Mouse (Mus musculus) cerebellum, adult 2 months (tissue): ENCODE results near the gene Fyb.

ENCODE experiments used
- CTCF ChIP-seq: fragments of 200-500 bp; IDR thresholded peaks from 2 replicates; pipeline ENCODE4 v1.5.1; 2011; ENCODE audit warnings: low read depth, mild to moderate bottlenecking, control low read depth, low read length, moderate library complexity, borderline replicate concordance; ENCODE audit not compliant: insufficient read depth
- POLR2A ChIP-seq: fragments of 200-500 bp; IDR thresholded peaks from 2 replicates; pipeline ENCODE4 v1.6.1; 2011; ENCODE audit warnings: low read length, control low read depth, borderline replicate concordance; ENCODE audit not compliant: insufficient read depth

DNA sequence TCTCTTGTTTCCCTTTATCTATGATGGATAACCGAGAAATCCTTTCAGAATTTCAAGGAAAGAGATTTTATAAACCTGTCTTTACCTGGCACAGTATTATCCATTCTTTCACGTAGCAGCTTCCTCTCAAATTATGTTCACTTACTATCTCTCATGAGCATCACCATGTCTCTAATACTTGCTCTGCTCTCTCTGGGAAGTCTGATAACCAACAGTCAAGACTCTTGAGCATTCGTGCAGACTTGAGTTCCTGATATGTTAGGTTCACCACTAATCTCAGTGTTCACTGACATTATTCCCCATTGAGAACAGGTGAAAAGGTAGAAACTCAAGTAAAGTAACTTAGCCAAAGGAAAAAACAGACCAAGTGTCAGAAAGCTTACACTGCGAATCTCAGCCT, 34.9 kb downstream of the Fyb start:
- TF ChIP-seq CTCF = no peak
- no peak for TF ChIP-seq POLR2A
